Mouse (Mus musculus) retina, postnatal 7 days (tissue): ENCODE data around the gene Ryr1.
"Not testable (repeated sequence)": the region's sequence is repeated elsewhere in the genome, so short reads cannot be mapped to it uniquely, and the experiment has no call there.

Experiments used
- DNase-seq: peaks from one replicate; pipeline ENCODE4 v3.0.0-alpha.2; 2012; ENCODE audit warnings: low read depth, low spot score

Ryr1 gene

GRCm38 (mm10) chr7:29084411-29084810 lies 40.6 kb downstream of the Ryr1 start:
- DNase-seq: no peak

- no peak for DNase-seq
These were observed 45.5 kb downstream of the Ryr1 start for GRCm38 (mm10) chr7:29079419-29079950.

- no peak for DNase-seq
These were observed 48.0 kb downstream of the Ryr1 start for GRCm38 (mm10) chr7:29076977-29077376.

- DNase-seq: no peak
These were observed 49.8 kb downstream of the Ryr1 start for GRCm38 (mm10) chr7:29075208-29075607.

GRCm38 (mm10) chr7:29072689-29073088 lies 52.3 kb downstream of the Ryr1 start:
- DNase-seq: no peak

GRCm38 (mm10) chr7:29071169-29071891 lies 53.6 kb downstream of the Ryr1 start:
- peak; percentile 28 for DNase-seq

GRCm38 (mm10) chr7:29070364-29071168 lies 54.4 kb downstream of the Ryr1 start:
- no peak for DNase-seq

- DNase-seq: no peak
These were observed 57.2 kb downstream of the Ryr1 start for GRCm38 (mm10) chr7:29067758-29068157.

GRCm38 (mm10) chr7:29063476-29063875 lies 61.5 kb downstream of the Ryr1 start:
- DNase-seq: not testable (repeated sequence)

GRCm38 (mm10) chr7:29061522-29062037 lies 63.4 kb downstream of the Ryr1 start:
- no peak for DNase-seq

GRCm38 (mm10) chr7:29059445-29059844 lies 65.5 kb downstream of the Ryr1 start:
- no peak for DNase-seq

GRCm38 (mm10) chr7:29052821-29053220 lies 72.2 kb downstream of the Ryr1 start:
- DNase-seq: no peak

- DNase-seq: peak; percentile 56
These were observed 74.2 kb downstream of the Ryr1 start for GRCm38 (mm10) chr7:29050797-29051196.

GRCm38 (mm10) chr7:29048615-29049014 lies 76.4 kb downstream of the Ryr1 start:
- no peak for DNase-seq

GRCm38 (mm10) chr7:29048070-29048469 lies 76.9 kb downstream of the Ryr1 start:
- DNase-seq: no peak

- no peak for DNase-seq
These were observed 78.4 kb downstream of the Ryr1 start for GRCm38 (mm10) chr7:29046533-29046932.

GRCm38 (mm10) chr7:29044302-29044701 lies 80.7 kb downstream of the Ryr1 start:
- no peak for DNase-seq

GRCm38 (mm10) chr7:29043674-29044057 lies 81.3 kb downstream of the Ryr1 start:
- no peak for DNase-seq

GRCm38 (mm10) chr7:29043016-29043673 lies 81.8 kb downstream of the Ryr1 start:
- no peak for DNase-seq

- no peak for DNase-seq
These were observed 83.8 kb downstream of the Ryr1 start for GRCm38 (mm10) chr7:29041194-29041593.

GRCm38 (mm10) chr7:29039985-29040661 lies 84.9 kb downstream of the Ryr1 start:
- DNase-seq: no peak
